Mouse (Mus musculus) lung, postnatal 0 days (tissue): ENCODE measurements around the gene Pdk4.

Experiments used
- CTCF ChIP-seq: IDR thresholded peaks from 2 replicates; pipeline ENCODE4 v1.5.1; 2016; ENCODE audit warnings: antibody characterized with exemption, mild to moderate bottlenecking
- EP300 ChIP-seq: IDR thresholded peaks from 2 replicates; pipeline ENCODE4 v1.6.1; 2016; ENCODE audit warnings: antibody characterized with exemption, mild to moderate bottlenecking, control low read depth

DNA sequence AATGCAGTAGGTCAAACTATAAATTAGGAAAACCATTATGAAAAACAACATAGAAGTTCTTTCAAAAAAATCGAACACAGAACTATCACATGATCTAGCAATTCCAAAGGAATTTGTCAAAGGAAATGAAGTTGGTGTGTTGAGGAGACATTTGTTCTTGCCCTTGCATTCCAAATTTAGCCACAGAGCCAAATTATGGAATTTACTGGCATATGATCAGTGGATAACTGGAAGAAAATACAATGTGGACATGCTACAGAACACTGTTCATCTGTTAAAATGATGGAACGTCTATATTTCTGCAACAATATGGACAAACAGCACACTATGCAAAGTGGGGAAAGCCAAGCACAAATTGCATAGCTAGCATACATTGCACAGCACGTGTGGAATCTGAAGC, 40.3 kb downstream of the Pdk4 start:
- TF ChIP-seq CTCF (no peak), EP300 (no peak)
